In genomic region chr3:88664095-88664494, GRCm38 (mm10) we compare ENCODE assay signal across 22 mouse cellular contexts. TPM values are rescaled to one million over a fixed set of nuclear protein-coding genes. Genes with fewer than 3 reads are reported as not detected.
DNase-seq lines count a peak whose midpoint lies in the region; ATAC-seq and TF ChIP-seq lines count a peak whose summit lies in the region.
"Had no signal": no experiment of that assay in that cellular context is flagged by ENCODE, and none has a peak within 500 bp of the region (broad histone marks: within the 10 kb centered on the region; RNA-seq: fewer than 3 reads in every experiment).

No protein-coding gene starts in this region.

- no peaks in the 10 kb centered on the region for H3K9me3 ChIP-seq in intestine, postnatal 0 days (ENCODE audit: control insufficient read depth)
- no peaks in the 10 kb centered on the region for H3K9me3 ChIP-seq in intestine, embryonic 15.5 days
- H3K9me3 ChIP-seq in midbrain, embryonic 14.5 days (ENCODE audit: control insufficient read depth, low read length): no peaks in the 10 kb centered on the region
- no peaks in the 10 kb centered on the region for H3K9me3 ChIP-seq in hindbrain, embryonic 13.5 days
- H3K9me3 ChIP-seq: embryonic facial prominence, embryonic 12.5 days; midbrain, embryonic 12.5 days had no signal

- no peak overlapping the region for H3K4me2 ChIP-seq in intestine, postnatal 0 days (replicated peaks; ENCODE audit: low read depth)
- no peak overlapping the region for H3K4me2 ChIP-seq in intestine, embryonic 15.5 days (replicated peaks)
- H3K4me2 ChIP-seq in midbrain, embryonic 14.5 days (ENCODE audit: low read length): no peak overlapping the region
- H3K4me2 ChIP-seq in hindbrain, embryonic 13.5 days: no peak overlapping the region
- H3K4me2 ChIP-seq: embryonic facial prominence, embryonic 12.5 days; heart, embryonic 13.5 days; midbrain, embryonic 12.5 days had no signal

- H3K4me1 ChIP-seq in intestine, postnatal 0 days (replicated peaks; ENCODE audit: control insufficient read depth, insufficient read depth, low read length): no peaks in the 10 kb centered on the region
- H3K4me1 ChIP-seq in intestine, embryonic 15.5 days (replicated peaks): no peaks in the 10 kb centered on the region
- H3K4me1 ChIP-seq in midbrain, embryonic 14.5 days (ENCODE audit: control insufficient read depth, insufficient read depth, low read length): no peaks in the 10 kb centered on the region
- no peaks in the 10 kb centered on the region for H3K4me1 ChIP-seq in hindbrain, embryonic 13.5 days (replicated peaks)
- H3K4me1 ChIP-seq: embryonic facial prominence, embryonic 12.5 days; heart, embryonic 13.5 days; midbrain, embryonic 12.5 days had no signal

- WGBS in intestine, postnatal 0 days: 61% methylated on average over 4 of the region's 4 CpGs
- WGBS in intestine, embryonic 15.5 days: 77% methylated on average over 4 of the region's 4 CpGs
- WGBS in midbrain, embryonic 14.5 days: 91% methylated on average over 4 of the region's 4 CpGs
- 88% methylated on average over 4 of the region's 4 CpGs for WGBS in hindbrain, embryonic 13.5 days

- H3K27ac ChIP-seq in intestine, postnatal 0 days (ENCODE audit: low read depth, low read length): no peak overlapping the region
- no peak overlapping the region for H3K27ac ChIP-seq in intestine, embryonic 15.5 days
- no peak overlapping the region for H3K27ac ChIP-seq in midbrain, embryonic 14.5 days (replicated peaks; ENCODE audit: low read depth, low read length)
- no peak overlapping the region for H3K27ac ChIP-seq in hindbrain, embryonic 13.5 days
- H3K27ac ChIP-seq: embryonic facial prominence, embryonic 12.5 days; heart, embryonic 13.5 days; midbrain, embryonic 12.5 days had no signal

- H3K27me3 ChIP-seq in intestine, postnatal 0 days (replicated peaks; ENCODE audit: control insufficient read depth, insufficient read depth, low read length): no peaks in the 10 kb centered on the region
- no peaks in the 10 kb centered on the region for H3K27me3 ChIP-seq in intestine, embryonic 15.5 days (replicated peaks)
- H3K27me3 ChIP-seq in midbrain, embryonic 14.5 days (ENCODE audit: control insufficient read depth, insufficient read depth, low read length): no peaks in the 10 kb centered on the region
- no peaks in the 10 kb centered on the region for H3K27me3 ChIP-seq in hindbrain, embryonic 13.5 days
- H3K27me3 ChIP-seq: embryonic facial prominence, embryonic 12.5 days; heart, embryonic 13.5 days; midbrain, embryonic 12.5 days had no signal

- peak; percentile 46 to 54 for DNase-seq in B cell, adult 2 months
- DNase-seq in midbrain, embryonic 14.5 days: no peak
- no peak for DNase-seq in frontal cortex, postnatal 10 days (ENCODE audit: low spot score in 2 of 2)
- DNase-seq: adrenal gland, adult 2 months; cerebellum, adult 9-11 months; kidney, adult 8-10 months; lung, adult 2 months had no signal

- no peaks in the 10 kb centered on the region for H3K36me3 ChIP-seq in intestine, postnatal 0 days (ENCODE audit: control insufficient read depth, insufficient read depth)
- H3K36me3 ChIP-seq in intestine, embryonic 15.5 days: no peaks in the 10 kb centered on the region
- no peaks in the 10 kb centered on the region for H3K36me3 ChIP-seq in midbrain, embryonic 14.5 days (ENCODE audit: control insufficient read depth, insufficient read depth, low read length)
- no peaks in the 10 kb centered on the region for H3K36me3 ChIP-seq in hindbrain, embryonic 13.5 days
- H3K36me3 ChIP-seq: embryonic facial prominence, embryonic 12.5 days; heart, embryonic 13.5 days; midbrain, embryonic 12.5 days had no signal

- 0 out of 2 replicates have a peak, but pooled peaks have one; percentile 12 for TF ChIP-seq CTCF in intestine, postnatal 0 days (IDR thresholded peaks at IDR 0.05; ENCODE audit: low read depth)

- no peak for ATAC-seq in intestine, postnatal 0 days
- no peak for ATAC-seq in intestine, embryonic 15.5 days
- peak; percentile 52 for ATAC-seq in activated CD4-positive, CD25-positive, alpha-beta regulatory T cell, adult 4 months
- 0 out of 2 replicates have a peak, but pooled peaks have one; percentile 22 for ATAC-seq in megakaryocyte-erythroid progenitor cell, adult 5-6 weeks (replicated peaks; ENCODE audit: low FRiP score, low TSS enrichment, poor library complexity, severe bottlenecking)
- no peak for ATAC-seq in midbrain, embryonic 14.5 days (ENCODE audit: low FRiP score, low TSS enrichment)
- no peak for ATAC-seq in hindbrain, embryonic 13.5 days (ENCODE audit: low FRiP score)

- no peak overlapping the region for H3K4me3 ChIP-seq in intestine, postnatal 0 days (ENCODE audit: low read depth, low read length)
- no peak overlapping the region for H3K4me3 ChIP-seq in intestine, embryonic 15.5 days (replicated peaks)
- no peak overlapping the region for H3K4me3 ChIP-seq in midbrain, embryonic 14.5 days (replicated peaks; ENCODE audit: low read depth, low read length)
- H3K4me3 ChIP-seq in hindbrain, embryonic 13.5 days: no peak overlapping the region
- H3K4me3 ChIP-seq: embryonic facial prominence, embryonic 12.5 days; heart, embryonic 13.5 days; midbrain, embryonic 12.5 days had no signal

- H3K9ac ChIP-seq in intestine, postnatal 0 days (ENCODE audit: low read depth, low read length): no peak overlapping the region
- no peak overlapping the region for H3K9ac ChIP-seq in intestine, embryonic 15.5 days
- no peak overlapping the region for H3K9ac ChIP-seq in midbrain, embryonic 14.5 days (replicated peaks; ENCODE audit: low read length)
- no peak overlapping the region for H3K9ac ChIP-seq in hindbrain, embryonic 13.5 days
- H3K9ac ChIP-seq: embryonic facial prominence, embryonic 12.5 days; heart, embryonic 13.5 days; midbrain, embryonic 12.5 days had no signal

RNA-seq across cellular contexts. Expression of gene Rxfp4, which starts 11.2 kb away (rescaled TPM):
- not detected in 2 replicates for polyA plus RNA-seq in intestine, postnatal 0 days (2015; fragmentation: Nextera tagmentation; extraction: Ambion mirVana)
- not detected in 2 replicates for polyA plus RNA-seq in intestine, embryonic 15.5 days (2015; fragmentation: Nextera tagmentation; extraction: Ambion mirVana)
- polyA plus RNA-seq in activated CD4-positive, CD25-positive, alpha-beta regulatory T cell, adult 4 months (2017; shearing (Covaris generic)): not detected
- not detected in 2 replicates for total RNA-seq in megakaryocyte-erythroid progenitor cell, adult 5-6 weeks (2014; fragmentation: Nextera tagmentation)
- not detected in 2 replicates for total RNA-seq in megakaryocyte-erythroid progenitor cell, adult 5-6 weeks (2017)
- not detected in 2 replicates for polyA plus RNA-seq in midbrain, embryonic 14.5 days (2014; fragmentation: Nextera tagmentation; extraction: Ambion mirVana)
- not detected in 2 replicates for polyA plus RNA-seq in hindbrain, embryonic 13.5 days (2015; fragmentation: Nextera tagmentation; extraction: Ambion mirVana)
- total RNA-seq: adrenal gland, adult 2 months; gastrocnemius, adult 18-20 months; left cerebral cortex, adult 8-10 months had no signal
- polyA plus RNA-seq: adrenal gland, adult 2 months; embryonic facial prominence, embryonic 12.5 days; heart, embryonic 13.5 days; hindbrain, embryonic 11.5 days; midbrain, embryonic 12.5 days; neural tube, embryonic 11.5 days; small intestine, adult 2 months; testis, adult 2 months; urinary bladder, adult 2 months had no signal

RNA-seq across cellular contexts. Expression of gene Khdc4, which starts 21.5 kb away (rescaled TPM):
- polyA plus RNA-seq in intestine, postnatal 0 days (2015; fragmentation: Nextera tagmentation; extraction: Ambion mirVana): 35.7 and 38.6 TPM in 2 replicates
- 72.4 and 75.8 TPM in 2 replicates for polyA plus RNA-seq in intestine, embryonic 15.5 days (2015; fragmentation: Nextera tagmentation; extraction: Ambion mirVana)
- 10 to 100 TPM; 43.2 to 46.4 TPM for polyA plus RNA-seq in activated CD4-positive, CD25-positive, alpha-beta regulatory T cell, adult 4 months (2017; shearing (Covaris generic))
- total RNA-seq in megakaryocyte-erythroid progenitor cell, adult 5-6 weeks (2014; fragmentation: Nextera tagmentation): 76.1 and 88.6 TPM in 2 replicates
- 32.0 and 53.1 TPM in 2 replicates for total RNA-seq in megakaryocyte-erythroid progenitor cell, adult 5-6 weeks (2017)
- 68.2 and 91.0 TPM in 2 replicates for polyA plus RNA-seq in midbrain, embryonic 14.5 days (2014; fragmentation: Nextera tagmentation; extraction: Ambion mirVana)
- polyA plus RNA-seq in hindbrain, embryonic 13.5 days (2015; fragmentation: Nextera tagmentation; extraction: Ambion mirVana): 97.7 and 99.4 TPM in 2 replicates

RNA-seq across cellular contexts. Expression of gene Rit1, which starts 52.5 kb away (rescaled TPM):
- 48.8 and 50.2 TPM in 2 replicates for polyA plus RNA-seq in intestine, postnatal 0 days (2015; fragmentation: Nextera tagmentation; extraction: Ambion mirVana)
- polyA plus RNA-seq in intestine, embryonic 15.5 days (2015; fragmentation: Nextera tagmentation; extraction: Ambion mirVana): 44.9 and 52.7 TPM in 2 replicates
- polyA plus RNA-seq in activated CD4-positive, CD25-positive, alpha-beta regulatory T cell, adult 4 months (2017; shearing (Covaris generic)): 10 to 100 TPM; 36.5 to 43.2 TPM
- total RNA-seq in megakaryocyte-erythroid progenitor cell, adult 5-6 weeks (2014; fragmentation: Nextera tagmentation): 16.7 and 20.0 TPM in 2 replicates
- total RNA-seq in megakaryocyte-erythroid progenitor cell, adult 5-6 weeks (2017): 9.6 and 22.3 TPM in 2 replicates
- polyA plus RNA-seq in midbrain, embryonic 14.5 days (2014; fragmentation: Nextera tagmentation; extraction: Ambion mirVana): 56.5 and 57.4 TPM in 2 replicates
- 57.9 and 59.0 TPM in 2 replicates for polyA plus RNA-seq in hindbrain, embryonic 13.5 days (2015; fragmentation: Nextera tagmentation; extraction: Ambion mirVana)

RNA-seq across cellular contexts. Expression of gene Arhgef2, which starts 58.3 kb away (rescaled TPM):
- 21.6 and 22.1 TPM in 2 replicates for polyA plus RNA-seq in intestine, postnatal 0 days (2015; fragmentation: Nextera tagmentation; extraction: Ambion mirVana)
- 60.4 and 61.2 TPM in 2 replicates for polyA plus RNA-seq in intestine, embryonic 15.5 days (2015; fragmentation: Nextera tagmentation; extraction: Ambion mirVana)
- polyA plus RNA-seq in activated CD4-positive, CD25-positive, alpha-beta regulatory T cell, adult 4 months (2017; shearing (Covaris generic)): 10 to 100 TPM; 45.7 to 54.0 TPM
- total RNA-seq in megakaryocyte-erythroid progenitor cell, adult 5-6 weeks (2014; fragmentation: Nextera tagmentation): 94.6 and 96.0 TPM in 2 replicates
- 41.9 and 75.8 TPM in 2 replicates for total RNA-seq in megakaryocyte-erythroid progenitor cell, adult 5-6 weeks (2017)
- polyA plus RNA-seq in midbrain, embryonic 14.5 days (2014; fragmentation: Nextera tagmentation; extraction: Ambion mirVana): 122 and 134 TPM in 2 replicates
- 160 and 165 TPM in 2 replicates for polyA plus RNA-seq in hindbrain, embryonic 13.5 days (2015; fragmentation: Nextera tagmentation; extraction: Ambion mirVana)

Comparison
In these comparisons a context has a peak if more than half of its experiments do, and no peak if none do; other contexts are left out.
1. ATAC-seq: peak in activated CD4-positive, CD25-positive, alpha-beta regulatory T cell, adult 4 months (single experiment) and megakaryocyte-erythroid progenitor cell, adult 5-6 weeks (single experiment); none in intestine, postnatal 0 days (single experiment), intestine, embryonic 15.5 days (single experiment), midbrain, embryonic 14.5 days (single experiment) and hindbrain, embryonic 13.5 days (single experiment).
2. DNase-seq: peak in B cell, adult 2 months (2 of 2); none in midbrain, embryonic 14.5 days (single experiment) and frontal cortex, postnatal 10 days (0 of 2).